Mouse (Mus musculus) frontal cortex, adult 2 months (tissue): ENCODE data around the gene Copg2. TPM values are rescaled to one million over a fixed set of nuclear protein-coding genes. Genes with fewer than 3 reads are reported as not detected.

ENCODE experiments used
- DNase-seq, 2 experiments: peaks; one replicate each; pipeline ENCODE4 v3.0.0; 2022; ENCODE audit warnings: low spot score in 1 of 2; ENCODE audit errors: extremely low spot score in 1 of 2
- polyA plus RNA-seq: library from polyadenylated mRNA; depleted of rRNA; stranded (reverse); fragments of >200 nt; gene quantifications from 2 replicates; pipeline ENCODE4 v1.2.3, GENCODE M21; 2012; rRNA removed

Copg2 gene
- polyA plus RNA-seq, 1 experiment: 64.0 TPM

DNA sequence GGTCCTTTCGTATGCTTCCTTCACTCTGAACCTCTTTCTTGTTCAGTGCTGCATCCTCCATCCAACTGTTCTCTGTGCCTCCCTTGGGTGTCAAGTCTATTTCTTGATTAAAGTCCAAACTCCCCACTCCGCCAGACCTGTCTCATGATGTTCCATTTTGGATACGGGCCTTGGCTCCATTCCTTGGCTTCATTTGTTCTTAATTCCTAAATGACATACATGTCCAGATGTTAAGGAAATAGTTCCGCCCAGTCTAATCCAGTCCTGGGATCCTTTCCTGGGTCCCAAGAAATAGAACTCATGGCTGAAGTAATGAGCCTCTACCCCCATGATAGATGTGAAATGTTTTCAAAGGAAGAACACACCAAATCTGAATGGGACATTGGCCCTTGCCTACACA is 198.6 kb downstream of the Copg2 start:
- no peak for DNase-seq

Other genes starting within 250 kb of the Copg2 start
- 6.1 and 7.6 TPM in 2 replicates for gene Cep41, start 203.0 kb downstream of the Copg2 start, polyA plus RNA-seq
- gene Mest, start 173.2 kb downstream of the Copg2 start, polyA plus RNA-seq: 53.9 and 57.8 TPM in 2 replicates
- gene Tsga13, start 18.8 kb upstream of the Copg2 start, polyA plus RNA-seq: 0.27 and 0.32 TPM in 2 replicates
- 0.21 and 0.24 TPM in 2 replicates for gene Klf14, start 62.3 kb upstream of the Copg2 start, polyA plus RNA-seq